Mouse (Mus musculus): ENCODE results near the gene Dph3. TPM values are rescaled to one million over a fixed set of nuclear protein-coding genes. Genes with fewer than 3 reads are reported as not detected.

The Dph3 gene
- 72.6 and 82.6 TPM in 2 replicates for polyA plus RNA-seq (2021; fragmentation: Nextera tagmentation)
- long read RNA-seq, experiment 1, transcript Dph3-206 (2 exons, 751 nt): minor isoform, 9 of 384 reads
- long read RNA-seq, experiment 1, transcript Dph3-204 (3 exons, 3,079 nt): minor isoform, 9 of 384 reads
- long read RNA-seq, experiment 1, transcript Dph3-202 (3 exons, 2,953 nt): major isoform, 256 of 384 reads
- long read RNA-seq, experiment 1, transcript Dph3-205 (2 exons, 809 nt): minor isoform, 84 of 384 reads
- long read RNA-seq, experiment 1, partial matches to known transcripts: 0 of 384 reads
- long read RNA-seq, experiment 1, other reads (novel, unspliced or antisense): 24 of 384 reads
- long read RNA-seq, experiment 2, transcript Dph3-202 (3 exons, 2,953 nt): major isoform, 63 of 103 reads
- long read RNA-seq, experiment 2, transcript Dph3-205 (2 exons, 809 nt): minor isoform, 27 of 103 reads
- long read RNA-seq, experiment 2, partial matches to known transcripts: 3 of 103 reads
- long read RNA-seq, experiment 2, other reads (novel, unspliced or antisense): 7 of 103 reads

DNA sequence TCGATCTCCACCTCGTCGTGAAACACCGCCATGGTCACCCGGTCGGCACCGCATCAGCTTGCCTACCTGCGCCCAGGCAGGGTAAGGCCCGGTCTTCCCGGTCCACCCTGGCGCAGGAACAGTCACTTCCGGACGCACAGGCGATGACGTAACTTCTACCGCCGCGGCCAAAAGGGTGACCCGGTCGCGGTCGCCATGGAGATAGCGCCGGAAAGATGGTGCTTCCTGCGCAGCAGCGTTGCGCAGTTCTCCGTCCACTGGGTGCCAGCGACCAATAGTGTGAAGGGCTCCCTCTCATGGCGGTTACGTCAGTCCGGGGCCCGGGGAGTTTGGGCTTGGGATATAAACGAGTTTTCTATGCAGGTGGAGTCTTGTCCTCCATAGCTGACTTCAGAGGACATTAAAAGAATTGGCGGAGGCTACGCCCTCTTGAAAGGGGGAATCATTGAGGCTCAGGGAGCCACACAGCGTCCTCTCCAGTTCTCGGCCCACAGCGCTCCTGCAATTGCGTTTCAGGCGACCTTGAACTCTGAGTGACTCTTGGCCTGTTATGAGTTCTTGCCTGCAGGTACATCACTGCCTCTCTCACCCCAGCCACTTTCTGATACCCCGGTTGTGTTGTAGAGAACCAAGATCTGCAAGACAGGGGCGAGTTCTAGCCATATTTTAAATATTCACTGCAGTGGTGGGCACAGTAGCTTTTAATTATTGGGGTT is at the start of gene Dph3:
Gene Dph3, minus strand, starts transcription at position 244 of the 716 bp plus-strand sequence.

DNA sequence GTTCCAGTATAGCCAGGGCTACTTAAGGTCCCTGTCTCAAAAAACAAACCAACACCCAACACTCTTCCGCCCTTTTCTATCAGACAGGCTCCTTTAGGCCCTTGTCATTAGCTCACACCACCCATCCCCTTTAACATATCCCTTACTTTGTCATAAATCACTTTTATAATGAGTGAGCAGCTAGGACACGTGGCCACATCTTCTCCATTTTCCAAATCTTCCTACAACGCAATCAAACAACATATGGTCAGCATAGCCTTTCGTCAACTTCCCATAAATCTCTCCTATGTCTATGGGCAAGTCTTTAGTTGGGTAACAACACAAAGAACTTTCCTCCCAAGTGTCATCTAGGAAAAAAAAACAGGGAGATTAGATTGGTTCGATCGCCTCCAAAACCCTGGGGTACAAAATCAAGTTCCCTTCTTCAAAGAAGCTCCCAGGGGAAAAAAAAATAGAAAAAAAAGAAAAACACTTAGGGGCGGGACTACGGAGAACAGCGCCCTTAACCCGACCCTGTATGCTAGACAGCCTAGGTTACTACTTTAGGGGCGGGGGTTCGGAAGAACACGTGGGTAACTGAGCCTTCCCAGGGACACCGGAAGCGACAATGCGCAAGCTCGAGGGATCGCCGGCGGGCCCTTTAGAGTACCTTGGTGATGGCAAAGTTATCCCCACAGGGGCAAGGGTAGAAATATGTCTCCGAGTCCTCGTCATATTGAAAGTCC is 606 bp downstream of the Dph3 start, which contains the start of gene Oxnad1:
Gene Oxnad1, plus strand, starts transcription at position 614 of the 725 bp plus-strand sequence.

Other genes with a start within 250 kb of the Dph3 start
- gene Galnt15, start 56.7 kb downstream of the Dph3 start, polyA plus RNA-seq (2021; fragmentation: Nextera tagmentation): 0.22 and 0.25 TPM in 2 replicates
- gene Oxnad1, start 355 bp downstream of the Dph3 start, polyA plus RNA-seq (2021; fragmentation: Nextera tagmentation): 5.6 and 9.0 TPM in 2 replicates
- not detected in 2 replicates for gene Msmb, start 56.3 kb upstream of the Dph3 start, polyA plus RNA-seq (2021; fragmentation: Nextera tagmentation)
- 43.5 and 57.0 TPM in 2 replicates for gene Ncoa4, start 74.1 kb upstream of the Dph3 start, polyA plus RNA-seq (2021; fragmentation: Nextera tagmentation)
- gene Timm23, start 116.2 kb upstream of the Dph3 start, polyA plus RNA-seq (2021; fragmentation: Nextera tagmentation): 189 and 222 TPM in 2 replicates
- gene Parg, start 116.2 kb upstream of the Dph3 start, polyA plus RNA-seq (2021; fragmentation: Nextera tagmentation): 11.3 and 14.9 TPM in 2 replicates
- 62.2 and 85.5 TPM in 2 replicates for gene Ogdhl, start 236.3 kb upstream of the Dph3 start, polyA plus RNA-seq (2021; fragmentation: Nextera tagmentation)